In the genomic region with DNA sequence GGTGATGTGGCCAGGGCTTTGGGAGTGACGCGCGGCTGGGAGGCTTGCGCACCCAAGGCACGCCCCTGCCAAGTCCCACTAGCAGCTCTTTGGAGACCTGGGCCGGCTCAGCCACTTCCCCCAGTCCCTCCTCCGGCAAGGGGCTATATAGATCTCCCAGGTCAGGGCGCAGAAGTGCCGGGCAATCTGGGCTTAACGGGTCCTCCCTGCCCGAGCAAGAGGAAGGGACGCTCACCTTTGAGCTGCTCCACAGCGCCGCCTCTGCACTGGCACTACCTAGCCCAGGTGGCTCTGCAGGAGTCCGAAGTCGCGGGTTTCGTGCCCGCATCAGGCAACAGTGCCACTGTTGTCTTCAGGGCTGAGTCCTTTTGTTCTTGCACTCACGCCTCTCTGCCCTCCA, we compare ENCODE assay signal across 8 mouse cellular contexts. TPM values are rescaled to one million over a fixed set of nuclear protein-coding genes. Genes with fewer than 3 reads are reported as not detected.
DNase-seq lines count a peak whose midpoint lies in the region; ATAC-seq and TF ChIP-seq lines count a peak whose summit lies in the region.

A gene (plus strand): TSS at position 177 of the 400 bp plus-strand sequence.

- no peak for TF ChIP-seq POLR2A in thymus, adult 2 months (IDR thresholded peaks at IDR 0.05; ENCODE audit: control insufficient read depth, extremely low read depth, insufficient read depth, low read length, poor library complexity)

- TF ChIP-seq CTCF in thymus, adult 2 months (IDR thresholded peaks at IDR 0.05; ENCODE audit: borderline replicate concordance, control insufficient read depth, extremely low read depth, insufficient read depth, low read length, poor library complexity), result no peak

- 7% methylated on average over 20 of the region's 20 CpGs for WGBS in thymus, adult 2 months
- 6% methylated on average over 20 of the region's 20 CpGs for WGBS in hindbrain, embryonic 13.5 days
- 5% methylated on average over 20 of the region's 20 CpGs for WGBS in midbrain, embryonic 14.5 days

- no peaks in the 10 kb centered on the region for H3K36me3 ChIP-seq in thymus, adult 2 months (ENCODE audit: control insufficient read depth, insufficient read depth, low read length)
- no peaks in the 10 kb centered on the region; the same call in 1 of the 2 replicates for H3K36me3 ChIP-seq in hindbrain, embryonic 13.5 days
- no peaks in the 10 kb centered on the region for H3K36me3 ChIP-seq in midbrain, embryonic 14.5 days (ENCODE audit: control insufficient read depth, insufficient read depth, low read length)

- no peaks in the 10 kb centered on the region for H3K9me3 ChIP-seq in hindbrain, embryonic 13.5 days
- H3K9me3 ChIP-seq in midbrain, embryonic 14.5 days (ENCODE audit: control insufficient read depth, low read length), result no peaks in the 10 kb centered on the region

- ATAC-seq in hindbrain, embryonic 13.5 days (ENCODE audit: low FRiP score), result peak; percentile 46; the same call in 1 of the 2 replicates
- no peak for ATAC-seq in midbrain, embryonic 14.5 days (ENCODE audit: low FRiP score, low TSS enrichment)

- intact Hi-C loops in left cerebral cortex, postnatal 14 days (cut with DNase I), result no loop called here

- H3K4me2 ChIP-seq in hindbrain, embryonic 13.5 days, result peak within 1 kb of the TSS; percentile 51
- peak within 1 kb of the TSS; percentile 47 for H3K4me2 ChIP-seq in midbrain, embryonic 14.5 days (ENCODE audit: low read length)

- H3K4me3 ChIP-seq in thymus, adult 2 months (ENCODE audit: control insufficient read depth, insufficient read depth, low read length), result no peak within 1 kb of the TSS
- peak within 1 kb of the TSS; percentile 13; the same call in 1 of the 2 replicates for H3K4me3 ChIP-seq in hindbrain, embryonic 13.5 days
- H3K4me3 ChIP-seq in midbrain, embryonic 14.5 days (replicated peaks; ENCODE audit: low read depth, low read length), result peak within 1 kb of the TSS; percentile 5; the same call in 1 of the 2 replicates

- peaks cover 9% of the 10 kb centered on the region; the same call in 1 of the 2 replicates for H3K27me3 ChIP-seq in thymus, adult 2 months (ENCODE audit: control insufficient read depth, insufficient read depth, low read length)
- peaks cover 28% of the 10 kb centered on the region for H3K27me3 ChIP-seq in hindbrain, embryonic 13.5 days
- H3K27me3 ChIP-seq in midbrain, embryonic 14.5 days (ENCODE audit: control insufficient read depth, insufficient read depth, low read length), result peaks cover 15% of the 10 kb centered on the region

- no peak within 1 kb of the TSS for H3K27ac ChIP-seq in thymus, adult 2 months (ENCODE audit: control insufficient read depth, insufficient read depth, low read length)
- H3K27ac ChIP-seq in hindbrain, embryonic 13.5 days, result no peak within 1 kb of the TSS
- H3K27ac ChIP-seq in midbrain, embryonic 14.5 days (replicated peaks; ENCODE audit: low read depth, low read length), result no peak within 1 kb of the TSS

- H3K4me1 ChIP-seq in thymus, adult 2 months (replicated peaks; ENCODE audit: control insufficient read depth, insufficient read depth, low read length), result no peaks in the 10 kb centered on the region
- peaks cover 8% of the 10 kb centered on the region for H3K4me1 ChIP-seq in hindbrain, embryonic 13.5 days (replicated peaks)
- no peaks in the 10 kb centered on the region for H3K4me1 ChIP-seq in midbrain, embryonic 14.5 days (ENCODE audit: control insufficient read depth, insufficient read depth, low read length)

- DNase-seq in cerebellum, adult 18-20 months, result peak; percentile 31 to 38
- no peak for DNase-seq in cerebellum, adult 9-11 months
- no peak for DNase-seq in thymus, adult 2 months
- DNase-seq in thymus, postnatal 25 days, result no peak
- peak; percentile 13 for DNase-seq in midbrain, embryonic 14.5 days
- no peak for DNase-seq in right cerebral cortex, adult 18-20 months
- no peak for DNase-seq in left cerebral cortex, postnatal 14 days (ENCODE audit: low spot score in 2 of 2)

- no peak within 1 kb of the TSS for H3K9ac ChIP-seq in hindbrain, embryonic 13.5 days
- no peak within 1 kb of the TSS; the same call in 1 of the 2 replicates for H3K9ac ChIP-seq in midbrain, embryonic 14.5 days (replicated peaks; ENCODE audit: low read length)

RNA-seq across cellular contexts. Expression of the gene that starts here (rescaled TPM):
- polyA plus RNA-seq in thymus, adult 2 months (2012; rRNA removed), result 157 and 415 TPM in 2 replicates
- polyA plus RNA-seq in hindbrain, embryonic 13.5 days (2015; fragmentation: Nextera tagmentation; extraction: Ambion mirVana), result 0.12 and 0.30 TPM in 2 replicates
- polyA plus RNA-seq in midbrain, embryonic 14.5 days (2014; fragmentation: Nextera tagmentation; extraction: Ambion mirVana), result not detected in 2 replicates
- total RNA-seq in left cerebral cortex, postnatal 14 days (2021), result not detected

Comparison
In these comparisons a context has a peak if more than half of its experiments do, and no peak if none do; other contexts are left out.
1. RNA of the gene that starts here (polyA plus RNA-seq): 157 to 415 TPM in thymus, adult 2 months; 0.12 to 0.30 TPM in hindbrain, embryonic 13.5 days and not detected in midbrain, embryonic 14.5 days; every median in the first group is over 100 times any median in the second.
2. DNase-seq: peak in cerebellum, adult 18-20 months (2 of 2); none in cerebellum, adult 9-11 months (single experiment), thymus, adult 2 months (single experiment), thymus, postnatal 25 days (single experiment), right cerebral cortex, adult 18-20 months (single experiment) and left cerebral cortex, postnatal 14 days (0 of 2).
3. Peak in ATAC-seq, H3K4me3 ChIP-seq and H3K4me2 ChIP-seq in hindbrain, embryonic 13.5 days; RNA of the gene not detected or under 1 TPM.
4. Peak in DNase-seq, H3K4me3 ChIP-seq and H3K4me2 ChIP-seq in midbrain, embryonic 14.5 days; RNA of the gene not detected or under 1 TPM.